Mouse (Mus musculus) right cerebral cortex, postnatal 10 days (tissue): Measurements from ENCODE around the gene Pcdh18.

Experiments
- DNase-seq, 2 experiments: peaks; one replicate each; pipeline ENCODE4 v3.0.0; 2021; ENCODE audit warnings: low spot score in 2 of 2

Pcdh18 gene

DNA sequence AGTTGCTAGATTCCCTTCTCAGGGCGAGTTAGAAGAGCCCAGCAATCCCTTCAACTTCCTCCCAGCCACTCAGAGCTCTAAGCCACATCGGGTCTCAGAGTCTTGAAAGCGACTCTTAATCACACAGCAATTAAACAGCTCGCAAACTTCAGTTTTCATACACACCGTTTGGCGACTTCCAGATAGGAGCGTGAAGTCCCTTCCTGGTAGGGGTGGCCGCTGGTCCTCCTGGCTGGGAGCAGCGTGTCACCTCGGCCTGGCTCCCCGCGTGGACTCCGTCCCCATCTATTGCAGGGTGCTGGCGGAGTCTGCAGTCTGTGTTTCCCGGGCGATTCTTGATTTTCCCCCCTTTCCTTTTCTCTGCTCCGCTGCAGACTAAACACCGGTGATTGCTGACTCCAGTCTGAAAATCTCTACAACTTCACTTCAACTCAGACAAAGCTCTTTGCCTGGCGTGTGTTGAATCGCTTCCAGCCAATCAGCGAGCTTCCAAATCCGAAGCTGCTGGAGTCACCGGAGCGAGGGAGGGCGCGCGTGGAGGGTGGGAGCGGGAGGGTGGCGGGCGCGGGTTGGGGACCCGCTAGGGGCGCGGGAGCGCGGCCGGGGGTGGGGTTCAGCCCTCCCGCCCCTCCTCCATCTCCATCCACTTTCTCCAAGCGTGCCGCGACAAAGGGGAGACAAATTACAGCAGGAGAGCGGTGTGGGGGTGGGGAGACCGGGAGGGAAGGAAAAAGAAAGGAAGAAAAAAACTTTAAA lies at the start of gene Pcdh18:
TSS of gene Pcdh18 (minus strand) at position 456 of the 756 bp plus-strand sequence.
- peak; percentile 88 to 90 for DNase-seq

DNA sequence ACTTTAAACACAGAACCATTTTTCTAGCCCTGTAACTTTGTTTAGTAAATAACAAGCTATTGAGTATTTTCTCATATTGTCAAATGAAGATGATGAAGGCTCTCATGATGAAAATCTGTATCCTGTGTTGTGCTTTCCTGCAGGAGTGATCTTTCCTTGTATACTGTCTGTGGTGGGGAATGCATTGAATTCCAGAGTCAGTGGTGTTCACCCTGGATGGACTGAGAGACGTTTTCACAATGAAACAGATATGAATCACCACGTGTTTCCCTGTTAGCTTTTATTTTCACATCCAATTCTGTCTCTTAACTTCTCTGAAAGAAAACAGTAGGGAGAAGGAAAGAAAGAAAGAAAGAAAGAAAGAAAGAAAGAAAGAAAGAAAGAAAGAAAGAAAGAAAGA lies 49.7 kb upstream of the Pcdh18 start:
- DNase-seq = no peak

DNA sequence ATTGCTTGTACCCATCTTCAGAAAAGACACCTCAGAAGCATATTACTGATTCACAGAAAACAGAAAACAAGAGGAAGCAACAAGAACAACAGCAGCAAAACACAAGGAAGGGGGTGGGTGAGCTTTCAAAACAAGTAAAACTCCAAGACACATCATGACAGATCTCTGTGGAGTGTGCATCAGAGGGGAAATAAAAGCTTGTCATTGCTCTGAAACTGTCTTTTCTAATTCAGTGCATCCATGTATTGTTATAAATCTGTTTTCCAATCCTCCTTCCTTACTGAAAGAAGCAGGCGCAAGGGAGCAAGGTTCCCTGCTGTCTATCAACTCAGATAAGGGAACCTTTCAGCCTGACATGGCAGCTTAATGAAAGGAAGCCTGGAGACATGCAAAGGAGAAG lies 48.4 kb upstream of the Pcdh18 start:
- DNase-seq = no peak

DNA sequence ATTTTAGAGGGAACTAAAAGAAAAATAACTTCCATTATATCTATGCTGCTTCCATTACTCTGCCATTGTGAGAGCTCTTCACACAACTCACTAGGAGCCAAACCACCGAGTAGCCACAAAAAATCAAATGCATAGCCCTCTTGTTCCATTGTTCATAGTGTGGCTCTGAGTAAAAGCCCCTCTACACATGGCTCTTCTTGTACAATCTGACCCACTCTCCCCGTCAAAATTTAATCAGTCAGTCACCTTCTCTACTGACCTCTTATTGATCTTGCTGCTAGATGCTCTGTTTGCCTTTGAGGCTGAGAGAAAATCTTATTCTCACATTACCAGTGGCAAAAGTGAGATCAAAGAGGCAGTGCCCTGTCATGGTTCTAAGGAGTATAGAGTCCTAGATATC lies 31.2 kb upstream of the Pcdh18 start:
- DNase-seq = no peak

DNA sequence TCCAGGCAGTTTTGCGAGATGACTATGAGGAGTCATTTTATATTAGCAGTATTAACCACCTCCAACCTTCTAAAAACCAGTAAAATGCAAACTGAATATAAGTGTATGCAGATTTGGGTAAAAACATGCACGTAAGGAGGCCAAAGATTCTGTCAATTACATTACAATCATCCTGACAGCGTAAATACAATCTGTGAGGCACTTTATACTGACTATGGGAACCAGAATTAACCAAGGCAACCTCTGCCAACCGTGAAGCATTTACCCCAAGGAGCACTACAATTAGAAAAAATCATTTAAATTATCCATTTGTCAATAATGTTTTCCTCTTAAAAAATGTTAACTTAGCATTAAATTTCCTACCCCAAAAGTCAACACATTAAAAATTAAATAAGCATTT lies 30.6 kb upstream of the Pcdh18 start:
- no peak for DNase-seq

DNA sequence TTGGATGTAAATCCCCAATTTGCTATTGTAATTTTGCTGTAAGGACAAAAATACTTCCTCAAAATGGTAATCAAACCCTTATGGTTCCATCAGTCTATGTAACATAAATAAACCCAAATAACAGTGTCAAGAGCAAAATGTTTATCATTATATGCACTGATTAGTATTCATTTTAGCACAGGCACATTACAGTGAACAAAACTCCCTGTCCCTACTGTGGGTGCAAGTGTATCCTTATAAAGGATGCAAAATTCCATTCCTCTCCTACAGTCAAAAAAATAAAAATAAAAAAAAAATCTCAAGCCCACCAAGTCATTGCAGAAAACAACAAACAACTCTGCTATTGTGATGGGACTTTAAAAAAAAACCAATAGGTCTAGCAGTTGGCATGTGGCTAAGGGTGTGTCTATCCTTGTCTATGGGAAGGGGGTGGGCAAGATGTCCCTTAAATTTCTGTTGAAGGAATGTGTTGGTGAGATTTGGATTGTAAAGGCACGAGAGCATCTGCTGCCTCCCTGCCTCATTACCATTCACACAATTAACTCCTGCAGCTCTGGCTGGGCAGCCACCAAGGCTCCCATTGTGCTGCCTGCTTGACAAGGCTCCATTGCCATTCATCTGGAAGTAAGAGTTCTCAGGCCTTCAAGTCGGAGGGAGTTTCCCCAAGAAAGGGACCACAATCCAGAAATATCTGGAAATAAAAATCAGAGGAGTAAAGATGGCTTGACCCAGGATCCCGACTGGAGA lies 12.0 kb upstream of the Pcdh18 start:
- DNase-seq = no peak

DNA sequence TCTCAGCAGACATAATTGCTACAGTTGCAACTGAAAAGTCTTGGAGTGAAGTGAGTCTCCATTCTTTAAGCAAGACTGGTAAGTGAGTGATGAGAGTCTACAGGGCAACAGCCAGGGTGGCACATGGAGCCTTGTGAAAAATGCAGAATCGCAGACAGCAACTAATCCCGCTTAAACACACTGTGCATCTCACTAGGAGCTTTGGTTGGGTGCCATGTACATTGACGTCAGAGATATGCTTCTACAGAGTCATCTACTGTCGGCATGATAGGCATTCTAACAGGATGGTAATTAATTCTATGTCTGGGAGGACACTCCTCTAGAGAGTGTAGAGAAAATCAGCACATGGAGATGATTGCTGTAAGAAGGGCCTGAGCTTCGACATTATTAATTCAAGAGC lies 5.6 kb upstream of the Pcdh18 start:
- DNase-seq = no peak

DNA sequence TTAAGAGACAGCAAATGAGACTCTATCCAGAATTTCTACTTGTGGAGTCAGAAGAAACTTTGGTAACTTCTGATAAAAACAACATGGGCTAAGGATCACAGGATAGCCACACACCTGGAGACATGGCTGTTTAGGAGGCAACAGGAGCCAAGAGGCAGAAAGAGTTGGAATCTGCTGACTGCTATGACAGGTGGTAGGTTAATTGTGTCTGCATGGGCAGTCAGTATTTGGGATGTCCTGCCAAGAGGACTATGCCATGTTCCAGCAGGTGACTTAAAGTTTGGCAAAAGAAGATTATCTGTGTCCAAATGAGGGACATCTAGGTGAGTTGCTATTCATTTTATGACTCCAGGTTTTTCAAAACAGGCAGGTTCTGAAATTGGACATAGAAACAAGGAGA lies 4.8 kb upstream of the Pcdh18 start:
- no peak for DNase-seq

DNA sequence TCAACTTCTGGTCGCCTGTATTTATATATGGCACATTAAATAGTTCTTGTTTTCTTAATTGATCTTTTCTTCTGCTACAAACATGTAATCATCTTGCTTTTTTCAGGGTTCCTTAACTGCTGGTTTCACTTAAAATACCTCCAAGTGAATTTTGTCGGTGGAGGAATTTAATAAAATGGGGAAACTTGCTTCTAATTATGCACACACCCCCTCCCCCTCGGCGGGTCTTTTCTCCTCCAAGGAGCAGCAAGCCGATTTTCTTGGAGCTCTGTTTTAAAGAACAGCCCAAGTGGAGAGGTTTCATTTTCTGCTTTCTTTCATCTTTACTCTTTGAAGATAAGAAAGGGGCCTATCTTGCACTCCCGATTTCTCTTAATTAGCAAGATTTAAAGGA lies 498 bp upstream of the Pcdh18 start:
- DNase-seq = no peak

DNA sequence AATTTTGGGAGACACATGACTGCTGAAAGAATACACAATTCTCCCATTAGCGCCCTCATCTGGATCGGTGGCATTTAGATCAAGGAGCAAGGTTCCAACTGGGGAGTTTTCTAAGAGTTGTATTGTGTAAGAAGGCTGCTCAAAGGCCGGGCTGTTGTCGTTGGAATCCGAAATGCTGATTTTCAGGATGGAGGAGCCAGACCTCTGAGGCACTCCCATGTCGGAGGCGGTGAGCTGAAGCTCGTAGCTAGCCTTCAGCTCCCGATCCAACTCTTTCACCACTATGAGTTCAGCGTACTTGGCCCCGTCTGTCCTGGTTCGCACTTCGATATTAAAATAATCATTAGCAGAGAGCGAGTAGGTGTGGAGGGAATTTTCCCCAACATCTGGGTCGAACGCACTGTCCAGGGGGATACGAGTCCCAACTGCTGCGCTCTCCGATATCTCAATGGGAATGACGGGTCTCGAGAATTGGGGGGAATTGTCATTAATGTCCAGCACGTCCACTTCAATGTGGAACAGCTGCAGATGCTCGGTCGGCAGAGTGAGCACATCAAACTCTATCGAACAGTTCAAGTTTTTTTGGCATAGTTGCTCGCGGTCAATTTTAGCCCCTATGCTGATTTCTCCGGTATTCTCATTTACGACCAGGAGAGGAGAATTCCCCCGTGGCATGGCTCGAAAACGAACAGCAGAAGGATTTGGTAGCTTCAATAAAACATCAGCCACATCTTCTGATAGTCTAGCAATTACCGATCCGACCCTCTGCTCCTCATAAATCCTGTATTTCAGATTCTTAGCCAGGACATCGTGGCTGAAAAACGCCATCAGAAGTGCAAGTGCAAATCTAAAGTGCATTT lies 909 bp downstream of the Pcdh18 start:
- DNase-seq = peak; percentile 34 to 54

DNA sequence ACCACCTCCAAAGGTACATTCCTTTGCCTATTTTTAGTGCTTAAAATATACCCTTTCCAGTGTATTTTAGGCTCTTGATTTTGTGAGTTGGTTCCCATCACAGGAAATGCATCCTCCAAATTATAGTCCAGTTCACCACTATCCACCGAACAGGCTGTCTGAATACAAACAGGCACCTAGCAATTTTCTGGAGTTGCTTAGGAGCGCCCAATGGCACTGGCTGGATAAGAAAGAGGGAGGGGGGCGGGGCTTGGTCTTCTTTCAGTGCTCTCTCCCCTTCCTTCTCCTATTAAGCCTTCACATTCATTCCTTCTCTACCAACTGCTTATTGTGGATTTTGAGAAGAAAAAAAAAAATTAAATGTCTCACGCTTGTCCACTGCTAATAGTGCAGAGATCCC lies 4.4 kb downstream of the Pcdh18 start:
- DNase-seq = no peak

DNA sequence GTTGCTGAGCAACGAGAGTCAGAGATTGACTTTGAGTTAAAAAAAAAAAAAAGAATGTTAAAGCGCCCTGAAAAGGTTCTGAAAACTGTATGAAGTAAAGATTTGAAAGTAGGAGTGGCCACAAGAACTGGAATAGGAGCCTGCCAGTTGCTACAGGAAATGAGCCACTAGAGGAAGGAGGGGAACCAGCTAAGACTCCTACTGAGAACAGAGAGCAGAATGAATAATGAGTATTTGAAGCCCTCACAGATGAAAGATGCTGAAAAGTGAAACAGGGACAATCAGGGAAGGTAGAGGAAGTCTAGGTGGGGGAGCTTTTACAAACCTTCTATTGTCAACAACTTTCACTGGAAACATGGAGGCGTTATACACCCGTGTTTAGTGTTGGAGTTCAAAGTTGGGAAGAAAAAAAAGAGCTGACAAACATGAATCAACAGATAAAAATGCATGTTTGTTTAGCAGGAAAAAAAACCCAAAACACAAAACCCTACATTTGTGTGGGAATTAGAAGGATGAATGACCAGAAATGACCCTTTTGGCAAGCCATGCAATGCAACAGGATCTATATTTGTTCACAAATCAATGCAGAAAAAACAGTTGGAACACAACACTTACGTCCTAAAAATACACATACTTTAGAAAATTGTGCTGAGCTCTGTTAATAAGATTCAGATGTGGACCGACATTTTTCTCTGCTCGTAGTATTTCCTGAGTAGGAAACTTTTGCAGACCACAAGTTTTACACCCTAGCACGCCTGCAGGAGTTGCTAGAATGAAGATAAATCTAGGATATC lies 7.4 kb downstream of the Pcdh18 start:
- DNase-seq = no peak

DNA sequence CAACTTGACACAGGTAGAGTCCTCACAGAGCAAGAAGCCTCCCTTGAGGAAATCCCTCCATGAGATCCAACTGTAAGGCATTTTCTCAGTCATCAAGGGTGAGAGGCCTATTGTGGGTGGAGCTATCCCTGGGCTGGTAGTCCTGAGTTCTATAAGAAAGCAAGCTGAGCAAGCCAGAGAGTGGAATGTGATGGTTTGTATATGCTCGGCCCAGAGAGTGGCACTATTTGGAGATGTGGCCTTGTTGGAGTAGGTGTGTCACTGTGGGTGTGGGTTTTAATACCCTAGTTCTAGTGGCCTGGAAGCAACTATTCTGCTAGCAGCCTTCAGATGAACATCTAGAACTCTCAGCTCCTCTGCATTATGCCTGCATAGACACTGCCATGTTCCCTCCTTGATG lies 9.1 kb downstream of the Pcdh18 start:
- no peak for DNase-seq

DNA sequence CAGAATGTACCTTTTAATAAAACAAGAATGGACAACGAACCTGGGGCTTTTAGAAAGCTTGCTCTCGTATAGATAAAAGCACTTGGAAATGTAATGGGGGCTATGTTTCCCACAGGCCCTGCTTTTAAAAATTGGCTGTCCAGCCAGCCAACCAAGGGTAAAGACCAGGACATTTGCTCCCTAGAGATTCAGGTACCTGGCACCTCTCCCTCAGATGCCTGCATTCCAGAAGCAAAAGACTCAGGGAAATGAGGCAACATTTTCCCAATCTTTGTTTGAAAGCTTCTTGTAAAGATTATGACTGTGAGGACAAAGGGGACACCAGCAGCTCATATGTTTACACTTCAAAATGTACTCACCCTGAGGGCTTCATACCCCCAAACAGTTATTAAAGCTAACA lies 18.1 kb downstream of the Pcdh18 start:
- no peak for DNase-seq

DNA sequence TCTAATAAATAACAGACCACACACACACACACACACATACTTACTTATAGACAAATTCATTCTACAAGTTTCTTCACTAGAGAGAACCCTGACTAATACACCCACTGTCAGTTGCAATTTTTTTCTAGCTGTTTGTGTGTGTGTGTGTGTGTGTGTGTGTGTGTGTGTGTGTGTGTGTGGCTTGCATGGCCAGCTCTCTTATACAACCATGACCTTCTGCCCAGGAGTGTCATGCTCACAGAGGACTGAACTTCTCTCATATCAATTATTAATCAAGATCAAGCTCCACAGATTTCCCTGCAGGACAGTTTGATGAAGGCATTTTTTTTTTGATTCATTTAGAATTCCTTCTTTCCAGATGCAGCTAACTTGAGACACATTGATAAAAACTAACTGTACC lies 18.6 kb downstream of the Pcdh18 start:
- DNase-seq = no peak

DNA sequence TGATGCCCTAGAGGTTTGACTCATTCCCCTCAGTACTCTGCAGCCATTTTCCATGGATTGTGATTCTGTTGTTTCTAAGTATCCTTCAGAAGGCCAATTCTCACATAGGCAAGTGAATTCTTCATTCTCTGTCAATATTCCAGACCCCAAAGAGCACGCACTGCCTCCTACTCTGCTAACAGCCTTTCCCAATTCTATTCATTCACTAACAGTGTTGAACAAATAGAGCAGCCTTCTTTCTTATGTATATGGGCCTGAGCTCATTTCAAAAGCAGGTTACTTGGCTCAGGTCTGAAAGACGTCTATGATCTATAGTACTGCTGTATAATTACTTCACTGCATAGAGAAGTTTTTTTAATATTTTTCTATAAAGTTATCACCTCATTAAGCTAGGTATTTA lies 50.6 kb downstream of the Pcdh18 start:
- no peak for DNase-seq

DNA sequence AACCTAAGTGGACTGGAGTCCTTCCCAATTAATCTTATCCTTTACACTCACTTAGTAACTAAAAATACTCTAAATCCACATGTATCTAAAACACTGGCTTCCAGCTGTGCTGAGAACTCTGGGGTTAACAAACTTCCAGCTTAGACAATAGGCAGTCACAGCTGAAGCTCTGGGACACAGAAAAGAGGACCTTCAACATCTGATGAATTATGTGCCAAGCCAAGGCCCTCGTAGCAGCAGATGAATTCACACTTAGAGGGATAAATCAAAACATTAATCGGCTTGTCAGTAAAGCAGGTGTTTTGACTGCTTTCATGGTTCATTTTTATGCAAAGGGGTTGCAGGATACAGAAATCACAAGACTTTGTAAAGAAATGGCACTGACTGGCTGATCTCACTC lies 57.2 kb downstream of the Pcdh18 start:
- no peak for DNase-seq
